8 mouse cellular contexts compared by ENCODE assay signal in genomic region chr2:129800904-129801230, GRCm38 (mm10). TPM values are rescaled to one million over a fixed set of nuclear protein-coding genes. Genes with fewer than 3 reads are reported as not detected.
DNase-seq lines count a peak whose midpoint lies in the region; ATAC-seq and TF ChIP-seq lines count a peak whose summit lies in the region.

No protein-coding gene starts in this region.

- no peak for TF ChIP-seq POLR2A in cerebellum, adult 2 months (IDR thresholded peaks at IDR 0.05; ENCODE audit: borderline replicate concordance, insufficient read depth, low read length)

- peak overlapping the region; percentile 99 for H3K4me3 ChIP-seq in cerebellum, adult 2 months (replicated peaks; ENCODE audit: insufficient read depth, low read depth, low read length)
- peak overlapping the region; percentile 94 for H3K4me3 ChIP-seq in neural tube, embryonic 11.5 days (ENCODE audit: low read depth, low read length)
- peak overlapping the region; percentile 91 for H3K4me3 ChIP-seq in limb, embryonic 12.5 days (replicated peaks)
- peak overlapping the region; percentile 69 for H3K4me3 ChIP-seq in stomach, embryonic 14.5 days (ENCODE audit: low read depth, low read length)

- H3K4me1 ChIP-seq in cerebellum, adult 2 months (ENCODE audit: control insufficient read depth, insufficient read depth, low read length), result peaks cover 8% of the 10 kb centered on the region
- peaks cover 14% of the 10 kb centered on the region for H3K4me1 ChIP-seq in neural tube, embryonic 11.5 days (ENCODE audit: control insufficient read depth, insufficient read depth, low read length)
- peaks cover 34% of the 10 kb centered on the region for H3K4me1 ChIP-seq in limb, embryonic 12.5 days (replicated peaks)
- H3K4me1 ChIP-seq in stomach, embryonic 14.5 days (ENCODE audit: control insufficient read depth, insufficient read depth, low read length), result peaks cover 16% of the 10 kb centered on the region

- H3K27ac ChIP-seq in cerebellum, adult 2 months (ENCODE audit: insufficient read depth, low read length), result peak overlapping the region; percentile 94
- peak overlapping the region; percentile 95 for H3K27ac ChIP-seq in neural tube, embryonic 11.5 days (ENCODE audit: low read depth, low read length)
- peak overlapping the region; percentile 97 for H3K27ac ChIP-seq in limb, embryonic 12.5 days
- H3K27ac ChIP-seq in stomach, embryonic 14.5 days (ENCODE audit: low read length), result peak overlapping the region; percentile 98

- peak; percentile 56 for ATAC-seq in neural tube, embryonic 11.5 days (ENCODE audit: insufficient read depth, low FRiP score, low TSS enrichment)
- peak; percentile 12; the same call in 1 of the 2 replicates for ATAC-seq in limb, embryonic 12.5 days (ENCODE audit: insufficient number of reproducible peaks, insufficient read depth, low FRiP score, low TSS enrichment, low read depth)
- ATAC-seq in stomach, embryonic 14.5 days (ENCODE audit: insufficient number of reproducible peaks, insufficient read depth, low FRiP score, low read depth), result no peak

- H3K9me3 ChIP-seq in neural tube, embryonic 11.5 days (ENCODE audit: control insufficient read depth, low read length), result no peaks in the 10 kb centered on the region
- no peaks in the 10 kb centered on the region for H3K9me3 ChIP-seq in limb, embryonic 12.5 days
- H3K9me3 ChIP-seq in stomach, embryonic 14.5 days (ENCODE audit: control insufficient read depth, low read depth, low read length), result no peaks in the 10 kb centered on the region

- no peak for DNase-seq in cerebellum, adult 2 months
- no peak for DNase-seq in cerebellum, postnatal 25 days
- DNase-seq in neural tube, embryonic 11.5 days (ENCODE audit: low spot score), result no peak
- DNase-seq in neural tube, embryonic 10.5 days (ENCODE audit: extremely low spot score, low spot score), result no peak
- no peak for DNase-seq in right cerebral cortex, postnatal 25 days
- no peak for DNase-seq in urinary bladder, adult 18-20 months (ENCODE audit: low spot score in 2 of 2)

- H3K4me2 ChIP-seq in neural tube, embryonic 11.5 days (ENCODE audit: low read depth), result peak overlapping the region; percentile 94
- H3K4me2 ChIP-seq in limb, embryonic 12.5 days, result peak overlapping the region; percentile 94
- peak overlapping the region; percentile 75 for H3K4me2 ChIP-seq in stomach, embryonic 14.5 days (replicated peaks; ENCODE audit: low read depth, low read length)

- WGBS in cerebellum, adult 2 months, result under 1% methylated on average over 32 of the region's 32 CpGs
- WGBS in neural tube, embryonic 11.5 days, result 0% methylated on average over 32 of the region's 32 CpGs
- under 1% methylated on average over 32 of the region's 32 CpGs for WGBS in limb, embryonic 12.5 days
- under 1% methylated on average over 31 of the region's 32 CpGs for WGBS in stomach, embryonic 14.5 days

- TF ChIP-seq CTCF in cerebellum, adult 2 months (IDR thresholded peaks at IDR 0.05; ENCODE audit: borderline replicate concordance, insufficient read depth, low read depth, low read length), result no peak

- H3K36me3 ChIP-seq in neural tube, embryonic 11.5 days (ENCODE audit: control insufficient read depth, insufficient read depth, low read length), result no peaks in the 10 kb centered on the region
- peaks cover 33% of the 10 kb centered on the region; the same call in 1 of the 2 replicates for H3K36me3 ChIP-seq in limb, embryonic 12.5 days
- peaks cover 12% of the 10 kb centered on the region; the same call in 1 of the 2 replicates for H3K36me3 ChIP-seq in stomach, embryonic 14.5 days (ENCODE audit: control insufficient read depth, insufficient read depth, low read length)

- no peaks in the 10 kb centered on the region for H3K27me3 ChIP-seq in cerebellum, adult 2 months (ENCODE audit: control insufficient read depth, insufficient read depth, low read length)
- no peaks in the 10 kb centered on the region for H3K27me3 ChIP-seq in neural tube, embryonic 11.5 days (ENCODE audit: control insufficient read depth, insufficient read depth, low read length)
- H3K27me3 ChIP-seq in limb, embryonic 12.5 days, result no peaks in the 10 kb centered on the region
- no peaks in the 10 kb centered on the region for H3K27me3 ChIP-seq in stomach, embryonic 14.5 days (ENCODE audit: control insufficient read depth, insufficient read depth, low read length)

- H3K9ac ChIP-seq in neural tube, embryonic 11.5 days (ENCODE audit: low read length), result peak overlapping the region; percentile 93
- peak overlapping the region; percentile 93 for H3K9ac ChIP-seq in limb, embryonic 12.5 days (replicated peaks)
- peak overlapping the region; percentile 62 for H3K9ac ChIP-seq in stomach, embryonic 14.5 days (replicated peaks; ENCODE audit: low read depth, low read length)

RNA-seq across cellular contexts. Expression of gene Stk35, which starts 0.6 kb away (rescaled TPM):
- polyA plus RNA-seq in cerebellum, adult 2 months (2012; rRNA removed), result 29.0 and 29.5 TPM in 2 replicates
- polyA plus RNA-seq in neural tube, embryonic 11.5 days (2014; fragmentation: Nextera tagmentation; extraction: Ambion mirVana), result 18.2 and 19.3 TPM in 2 replicates
- polyA plus RNA-seq in limb, embryonic 12.5 days (2016; fragmentation: Nextera tagmentation; extraction: Ambion mirVana), result 18.1 and 21.8 TPM in 2 replicates
- polyA plus RNA-seq in stomach, embryonic 14.5 days (2014; fragmentation: Nextera tagmentation; extraction: Ambion mirVana), result 12.8 and 13.4 TPM in 2 replicates
